Mouse (Mus musculus) G1E (cell line): Measurements from ENCODE around the gene Adap2. TPM values are rescaled to one million over a fixed set of nuclear protein-coding genes. Genes with fewer than 3 reads are reported as not detected.

Experiments
- ATAC-seq: 2 replicates; pipeline ENCODE4 v1.8.0; 2016; ENCODE audit warnings: mild to moderate bottlenecking; ENCODE audit not compliant: insufficient number of reproducible peaks, poor library complexity, low FRiP score, severe bottlenecking; ENCODE audit errors: extremely low read depth
- DNase-seq: peaks from one replicate; pipeline ENCODE4 v3.0.0; 2012; ENCODE audit warnings: low spot score
- H3K27me3 ChIP-seq: 2 replicates; pipeline ENCODE4 v1.6.1; 2012; ENCODE audit warnings: mild to moderate bottlenecking, low read length, inconsistent platforms; ENCODE audit not compliant: insufficient read depth
- H3K36me3 ChIP-seq: replicated peaks from 2 replicates; pipeline ENCODE3; 2012; ENCODE audit warnings: mild to moderate bottlenecking, inconsistent platforms
- H3K4me1 ChIP-seq: 2 replicates; pipeline ENCODE4 v1.6.1; 2012; ENCODE audit warnings: low read depth, low read length, inconsistent platforms, mixed read lengths; ENCODE audit not compliant: insufficient read depth
- H3K4me3 ChIP-seq: 2 replicates; pipeline ENCODE4 v1.5.1; 2012; ENCODE audit warnings: low read depth, mild to moderate bottlenecking, inconsistent platforms, low read length, moderate library complexity, mixed read lengths
- H3K9me3 ChIP-seq: replicated peaks from 2 replicates; pipeline ENCODE4 v1.6.1; 2012; ENCODE audit warnings: inconsistent platforms
- CTCF ChIP-seq: IDR thresholded peaks from 2 replicates; pipeline ENCODE4 v1.5.1; 2012; ENCODE audit warnings: low read depth, low read length, inconsistent platforms, mixed read lengths
- GATA1 ChIP-seq: IDR thresholded peaks from 2 replicates; pipeline ENCODE4 v1.6.1; 2012; ENCODE audit warnings: borderline replicate concordance, low read length, inconsistent platforms, mixed read lengths
- GATA2 ChIP-seq: IDR thresholded peaks from 2 replicates; pipeline ENCODE4 v1.6.1; 2012; ENCODE audit warnings: low read depth, low read length, inconsistent platforms, borderline replicate concordance
- POLR2AphosphoS5 ChIP-seq: IDR thresholded peaks from 2 replicates; pipeline ENCODE4 v1.6.1; 2012; ENCODE audit warnings: low read depth, low read length, inconsistent platforms; ENCODE audit not compliant: insufficient replicate concordance
- TAL1 ChIP-seq: conservative IDR thresholded peaks from 2 replicates; pipeline ENCODE4 v1.6.1; 2012; ENCODE audit warnings: low read depth, low read length, inconsistent platforms, mixed read lengths
- polyA plus RNA-seq: library from polyadenylated mRNA; stranded (reverse); fragments of >175 nt; gene quantifications from 2 replicates; pipeline ENCODE4 v1.2.3, GENCODE M21; 2012
- total RNA-seq, 2 experiments: library from RNA; stranded (forward) in 1 of 2; stranded (reverse) in 1 of 2; fragments of 200-1000 nt in 1 of 2; fragments of >200 nt in 1 of 2; fragmentation: Nextera tagmentation in 1 of 2; gene quantifications; 2 replicates each; pipeline ENCODE4 v1.2.3; 2014 to 2017

Gene Adap2
- total and polyA plus RNA-seq, 3 experiments, result not detected

- H3K36me3 ChIP-seq, result peaks cover 4% of the 10 kb centered on the region
- no peaks in the 10 kb centered on the region for H3K9me3 ChIP-seq
- ATAC-seq (no peak), DNase-seq (no peak)
- no peak overlapping the region for H3K4me3 ChIP-seq
- H3K27me3 ChIP-seq, result peaks cover 18% of the 10 kb centered on the region
- no peak for TF ChIP-seq GATA2
- no peak for TF ChIP-seq POLR2AphosphoS5
- no peak for TF ChIP-seq GATA1
- no peak for TF ChIP-seq TAL1
- TF ChIP-seq CTCF, result no peak
- H3K4me1 ChIP-seq, result peaks cover 5% of the 10 kb centered on the region
Measured at GRCm38 (mm10) chr11:80204037-80204436, 50.1 kb downstream of the Adap2 start.

GRCm38 (mm10) chr11:80204941-80205340 lies 51.0 kb downstream of the Adap2 start:
- TF ChIP-seq CTCF (no peak), TAL1 (no peak), POLR2AphosphoS5 (no peak), GATA1 (no peak), GATA2 (no peak)
- ATAC-seq (no peak), DNase-seq (no peak)
- Histone ChIP-seq H3K4me1 (peaks cover 5% of the 10 kb centered on the region), H3K9me3 (no peaks in the 10 kb centered on the region), H3K27me3 (peaks cover 18% of the 10 kb centered on the region), H3K4me3 (no peak overlapping the region), H3K36me3 (no peaks in the 10 kb centered on the region)

GRCm38 (mm10) chr11:80208465-80208859 lies 54.6 kb downstream of the Adap2 start:
- Histone ChIP-seq H3K9me3 (no peaks in the 10 kb centered on the region), H3K36me3 (peaks cover 21% of the 10 kb centered on the region), H3K4me3 (peak overlapping the region; percentile 99; the same call in 1 of the 2 replicates), H3K4me1 (peaks cover 15% of the 10 kb centered on the region), H3K27me3 (peaks cover 14% of the 10 kb centered on the region)
- DNase-seq (no peak), ATAC-seq (no peak)
- no peak for TF ChIP-seq CTCF
- TF ChIP-seq TAL1, result no peak
- no peak for TF ChIP-seq GATA2
- TF ChIP-seq POLR2AphosphoS5, result no peak
- no peak for TF ChIP-seq GATA1

GRCm38 (mm10) chr11:80208860-80209800 lies 55.2 kb downstream of the Adap2 start, which contains the start of gene Rhot1:
Rhot1 (plus strand) TSS chr11:80209019.
- ATAC-seq (peak; percentile 71), DNase-seq (peak; percentile 91)
- H3K27me3 ChIP-seq, result peaks cover 7% of the 10 kb centered on the region
- peaks cover 27% of the 10 kb centered on the region for H3K36me3 ChIP-seq
- H3K4me1 ChIP-seq, result peaks cover 15% of the 10 kb centered on the region
- H3K9me3 ChIP-seq, result no peaks in the 10 kb centered on the region
- no peak for TF ChIP-seq POLR2AphosphoS5
- no peak for TF ChIP-seq GATA2
- TF ChIP-seq TAL1, result no peak
- peak; percentile 59 for TF ChIP-seq CTCF
- no peak for TF ChIP-seq GATA1
- peak within 1 kb of the TSS; percentile 99 for H3K4me3 ChIP-seq

- Histone ChIP-seq H3K9me3 (no peaks in the 10 kb centered on the region), H3K4me3 (peak overlapping the region; percentile 99; the same call in 1 of the 2 replicates), H3K4me1 (peaks cover 15% of the 10 kb centered on the region), H3K27me3 (0 out of 2 replicates have a peak, but pooled peaks cover 2% of the 10 kb centered on the region), H3K36me3 (peaks cover 38% of the 10 kb centered on the region)
- ATAC-seq, result no peak
- TF ChIP-seq GATA1 (no peak), TAL1 (no peak), GATA2 (no peak)
- DNase-seq, result peak; percentile 7
Measured at GRCm38 (mm10) chr11:80210321-80210720, 56.4 kb downstream of the Adap2 start.

- Histone ChIP-seq H3K36me3 (peaks cover 52% of the 10 kb centered on the region), H3K4me1 (peaks cover 15% of the 10 kb centered on the region), H3K27me3 (no peaks in the 10 kb centered on the region), H3K9me3 (no peaks in the 10 kb centered on the region), H3K4me3 (no peak overlapping the region)
- ATAC-seq (no peak), DNase-seq (no peak)
- no peak for TF ChIP-seq CTCF
- no peak for TF ChIP-seq TAL1
- TF ChIP-seq GATA1, result no peak
- no peak for TF ChIP-seq GATA2
- TF ChIP-seq POLR2AphosphoS5, result no peak
Measured at GRCm38 (mm10) chr11:80212282-80212681, 58.4 kb downstream of the Adap2 start.
